8 mouse cellular contexts compared by ENCODE assay signal in the genomic region with DNA sequence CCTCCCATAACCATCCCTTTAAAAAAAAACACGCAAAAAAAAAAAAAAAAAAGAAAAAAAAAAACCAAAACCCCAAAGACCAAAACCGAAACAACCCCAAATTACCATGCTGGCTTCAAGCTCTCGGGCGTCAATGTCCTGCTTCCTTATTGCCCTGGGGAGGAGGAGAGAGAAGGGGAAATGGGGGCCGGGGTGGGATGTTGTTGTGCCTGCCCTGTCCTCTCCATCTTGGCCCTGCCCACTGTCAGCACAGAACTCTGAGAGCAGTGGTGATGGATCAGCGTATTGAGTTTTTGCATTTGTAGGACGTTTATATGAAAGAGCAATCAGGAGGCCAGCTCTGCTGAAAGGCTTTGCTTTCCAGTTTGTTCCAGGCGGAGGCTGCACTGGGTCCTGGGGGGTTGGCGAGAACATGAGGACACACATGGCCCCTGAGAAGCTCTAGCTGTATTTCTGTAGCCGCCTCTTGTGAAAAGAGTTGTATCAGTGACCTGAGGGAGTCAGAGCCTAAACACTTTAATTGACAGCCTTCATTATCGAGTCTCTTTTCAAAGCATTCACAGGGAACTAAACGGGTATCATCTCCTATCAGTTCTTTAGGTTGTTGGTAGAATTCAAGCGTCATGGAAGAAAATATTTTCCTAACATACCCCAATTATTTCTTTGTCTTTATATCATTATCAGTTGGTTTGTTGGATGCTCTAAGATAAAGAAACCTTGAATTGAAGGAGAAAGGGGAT. TPM values are rescaled to one million over a fixed set of nuclear protein-coding genes. Genes with fewer than 3 reads are reported as not detected.
DNase-seq lines count a peak whose midpoint lies in the region; ATAC-seq and TF ChIP-seq lines count a peak whose summit lies in the region.

No protein-coding gene starts in this region.

- ATAC-seq in forebrain, embryonic 16.5 days: no peak
- ATAC-seq in megakaryocyte progenitor cell, adult 5-6 weeks (replicated peaks; ENCODE audit: poor library complexity): peak; percentile 65

- TF ChIP-seq CTCF in ES-Bruce4 (IDR thresholded peaks at IDR 0.05; ENCODE audit: low read depth, low read length): no peak

- H3K36me3 ChIP-seq in ES-Bruce4 (ENCODE audit: control insufficient read depth, insufficient read depth, low read length, poor library complexity, severe bottlenecking): no peaks in the 10 kb centered on the region
- H3K36me3 ChIP-seq in forebrain, embryonic 16.5 days (ENCODE audit: control insufficient read depth, insufficient read depth): no peaks in the 10 kb centered on the region

- WGBS in forebrain, embryonic 16.5 days: 18% methylated on average over 13 of the region's 13 CpGs

- H3K9me3 ChIP-seq in ES-Bruce4 (replicated peaks; ENCODE audit: control insufficient read depth, insufficient read depth, low read length, poor library complexity, severe bottlenecking): no peaks in the 10 kb centered on the region
- no peaks in the 10 kb centered on the region for H3K9me3 ChIP-seq in forebrain, embryonic 16.5 days (ENCODE audit: control insufficient read depth, low read length)

- H3K4me3 ChIP-seq in ES-Bruce4 (ENCODE audit: low read depth, low read length): peak overlapping the region; percentile 5; the same call in 1 of the 2 replicates
- no peak overlapping the region for H3K4me3 ChIP-seq in forebrain, embryonic 16.5 days (replicated peaks; ENCODE audit: low read length)

- H3K27me3 ChIP-seq in ES-Bruce4 (ENCODE audit: control insufficient read depth, insufficient read depth, low read length, poor library complexity, severe bottlenecking): no peaks in the 10 kb centered on the region
- H3K27me3 ChIP-seq in forebrain, embryonic 16.5 days (replicated peaks; ENCODE audit: control insufficient read depth, insufficient read depth, low read length): no peaks in the 10 kb centered on the region

- TF ChIP-seq EP300 in ES-Bruce4 (IDR thresholded peaks at IDR 0.05; ENCODE audit: insufficient read depth, low read depth, low read length): no peak

- peak overlapping the region; percentile 1; the same call in 1 of the 2 replicates for H3K9ac ChIP-seq in ES-Bruce4 (ENCODE audit: low read depth, poor library complexity, severe bottlenecking)
- H3K9ac ChIP-seq in forebrain, embryonic 16.5 days (replicated peaks; ENCODE audit: low read depth, low read length): no peak overlapping the region

- peak; percentile 71 for DNase-seq in A20 (ENCODE audit: low read depth, low spot score)
- DNase-seq in kidney, postnatal 4 days: peak; percentile 40 to 64
- DNase-seq in urinary bladder, adult 2 months (ENCODE audit: low spot score): no peak
- no peak for DNase-seq in cerebellum, adult 18-20 months
- no peak for DNase-seq in left cerebral cortex, adult 11 months (ENCODE audit: low spot score)

- H3K4me2 ChIP-seq in forebrain, embryonic 16.5 days (ENCODE audit: low read length): peak overlapping the region; percentile 24; the same call in 1 of the 2 replicates

- H3K27ac ChIP-seq in ES-Bruce4 (ENCODE audit: insufficient read depth, low read length): 0 out of 2 replicates have a peak overlapping the region, but pooled peaks have one; percentile 26
- H3K27ac ChIP-seq in forebrain, embryonic 16.5 days (ENCODE audit: low read length): no peak overlapping the region

- no peak for TF ChIP-seq POLR2A in ES-Bruce4 (IDR thresholded peaks at IDR 0.05; ENCODE audit: insufficient read depth, low read length)

- H3K4me1 ChIP-seq in ES-Bruce4 (ENCODE audit: control insufficient read depth, insufficient read depth, low read length): peaks cover 7% of the 10 kb centered on the region
- peaks cover 16% of the 10 kb centered on the region for H3K4me1 ChIP-seq in forebrain, embryonic 16.5 days (replicated peaks; ENCODE audit: control insufficient read depth, insufficient read depth, low read length)

RNA-seq across cellular contexts. Expression of a gene that starts 38.0 kb away (rescaled TPM):
- 118 and 124 TPM in 2 replicates for polyA plus RNA-seq in ES-Bruce4 (2011; ENCODE audit: insufficient read depth, insufficient read length, low read depth, missing spikeins)
- 10.6 and 11.3 TPM in 2 replicates for polyA plus RNA-seq in forebrain, embryonic 16.5 days (2015; fragmentation: Nextera tagmentation; extraction: Ambion mirVana)
- total RNA-seq in megakaryocyte progenitor cell, adult 5-6 weeks (2015): 16.2 and 17.7 TPM in 2 replicates
- total RNA-seq in megakaryocyte progenitor cell, adult 5-6 weeks (2017): 12.0 and 18.2 TPM in 2 replicates
- 34.9 and 36.8 TPM in 2 replicates for polyA plus RNA-seq in urinary bladder, adult 2 months (2012; rRNA removed)

Comparison
In these comparisons a context has a peak if more than half of its experiments do, and no peak if none do; other contexts are left out.
1. DNase-seq: peak in A20 (single experiment) and kidney, postnatal 4 days (2 of 2); none in urinary bladder, adult 2 months (single experiment), cerebellum, adult 18-20 months (0 of 2) and left cerebral cortex, adult 11 months (single experiment).